Mouse (Mus musculus): ENCODE measurements around the gene Cdadc1. TPM values are rescaled to one million over a fixed set of nuclear protein-coding genes. Genes with fewer than 3 reads are reported as not detected.
A peak's percentile ranks its signal among the peaks of the same experiment; 100 is the strongest.
"Not testable (repeated sequence)": the region's sequence is repeated elsewhere in the genome, so short reads cannot be mapped to it uniquely, and the experiment has no call there.

The Cdadc1 gene
- polyA plus RNA-seq, 1 experiment from 2014 or later: 42.7 TPM

DNA sequence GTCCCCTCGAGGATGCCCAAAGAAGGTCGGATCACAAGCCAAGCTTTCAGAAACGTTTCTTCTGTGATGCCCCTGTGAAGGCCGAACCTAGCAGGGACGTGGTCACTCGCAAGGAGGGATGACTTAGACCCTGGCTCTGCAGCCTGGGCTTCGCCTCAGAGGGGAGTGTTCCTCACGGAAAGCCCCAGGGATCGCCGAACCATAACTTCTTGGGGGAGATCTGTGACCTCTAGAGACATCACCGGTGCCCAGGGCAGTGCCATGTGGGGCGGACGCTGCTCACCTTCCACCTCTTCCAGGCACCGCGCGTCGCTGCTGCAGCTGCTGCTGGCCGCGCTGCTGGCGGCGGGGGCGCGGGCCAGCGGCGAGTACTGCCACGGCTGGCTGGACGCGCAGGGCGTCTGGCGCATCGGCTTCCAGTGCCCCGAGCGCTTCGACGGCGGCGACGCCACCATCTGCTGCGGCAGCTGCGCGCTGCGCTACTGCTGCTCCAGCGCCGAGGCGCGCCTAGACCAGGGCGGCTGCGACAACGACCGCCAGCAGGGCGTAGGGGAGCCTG, 28.1 kb upstream of the Cdadc1 start:
- peak; percentile 24; the same call in 1 of the 2 replicates for ATAC-seq (ENCODE audit: insufficient number of reproducible peaks, insufficient read depth, low FRiP score, low read depth)
- H3K36me3 ChIP-seq (ENCODE audit: control insufficient read depth, insufficient read depth, low read length): no peaks in the 10 kb centered on the region; the same call in 1 of the 2 replicates
- under 1% methylated on average over 51 of the region's 51 CpGs for WGBS
- peaks cover 9% of the 10 kb centered on the region; the same call in 1 of the 2 replicates for H3K4me1 ChIP-seq (ENCODE audit: control insufficient read depth, insufficient read depth, low read length)
- no peaks in the 10 kb centered on the region for H3K27me3 ChIP-seq (ENCODE audit: control insufficient read depth, insufficient read depth, low read length)
- H3K9ac ChIP-seq (replicated peaks; ENCODE audit: low read depth, low read length): peak overlapping the region; percentile 57; the same call in 1 of the 2 replicates
- no peaks in the 10 kb centered on the region for H3K9me3 ChIP-seq (ENCODE audit: control insufficient read depth, low read depth, low read length)
- H3K4me2 ChIP-seq (replicated peaks; ENCODE audit: low read depth, low read length): peak overlapping the region; percentile 88
- peak overlapping the region; percentile 63 for H3K4me3 ChIP-seq (ENCODE audit: low read depth, low read length)
- no peak overlapping the region for H3K27ac ChIP-seq (ENCODE audit: low read length)

DNA sequence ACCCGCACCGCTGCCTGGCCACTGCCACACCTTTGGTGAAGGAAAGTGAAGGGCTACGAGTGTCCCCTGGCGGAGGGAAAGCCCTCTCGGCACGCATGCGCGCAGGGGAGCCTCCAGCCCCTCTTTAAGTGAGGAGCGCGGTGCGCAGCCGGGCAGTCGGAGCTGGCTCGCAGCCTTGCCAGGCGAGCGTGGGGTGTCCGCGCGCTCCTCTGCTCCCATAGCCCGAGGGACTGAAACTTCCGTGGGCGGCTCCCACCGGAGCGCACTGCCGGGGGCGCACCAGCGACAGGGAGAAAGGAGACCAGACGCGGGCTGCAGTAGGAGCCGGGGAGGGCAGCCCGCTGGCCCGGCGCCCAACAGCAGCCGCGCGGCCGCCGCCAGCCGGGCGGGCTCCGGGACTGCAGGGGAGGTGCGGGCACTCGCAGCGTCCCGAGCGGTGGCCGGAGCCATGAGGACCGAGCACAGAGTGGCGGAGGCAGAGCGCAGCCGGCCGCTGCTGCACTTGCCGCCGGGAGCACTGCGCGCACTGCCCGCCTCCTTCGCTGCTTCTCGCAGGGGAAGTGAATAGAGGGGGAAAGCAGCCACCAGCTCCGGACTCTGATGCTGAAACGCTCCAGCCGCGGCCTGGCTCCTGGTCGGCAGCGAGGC, 27.5 kb upstream of the Cdadc1 start, which contains the start of gene Shisa2:
Gene Shisa2 (plus strand): TSS at position 151 of the 648 bp plus-strand sequence.
- Histone ChIP-seq H3K4me1 (ENCODE audit: control insufficient read depth, insufficient read depth, low read length) (peaks cover 9% of the 10 kb centered on the region; the same call in 1 of the 2 replicates), H3K27me3 (ENCODE audit: control insufficient read depth, insufficient read depth, low read length) (no peaks in the 10 kb centered on the region), H3K4me3 (ENCODE audit: low read depth, low read length) (peak within 1 kb of the TSS; percentile 63), H3K36me3 (ENCODE audit: control insufficient read depth, insufficient read depth, low read length) (no peaks in the 10 kb centered on the region; the same call in 1 of the 2 replicates), H3K9me3 (ENCODE audit: control insufficient read depth, low read depth, low read length) (no peaks in the 10 kb centered on the region), H3K4me2 (replicated peaks; ENCODE audit: low read depth, low read length) (peak within 1 kb of the TSS; percentile 88), H3K9ac (replicated peaks; ENCODE audit: low read depth, low read length) (peak within 1 kb of the TSS; percentile 57), H3K27ac (ENCODE audit: low read length) (peak within 1 kb of the TSS; percentile 39; the same call in 1 of the 2 replicates)
- ATAC-seq (ENCODE audit: insufficient number of reproducible peaks, insufficient read depth, low FRiP score, low read depth): peak; percentile 85
- 1% methylated on average over 65 of the region's 65 CpGs for WGBS

DNA sequence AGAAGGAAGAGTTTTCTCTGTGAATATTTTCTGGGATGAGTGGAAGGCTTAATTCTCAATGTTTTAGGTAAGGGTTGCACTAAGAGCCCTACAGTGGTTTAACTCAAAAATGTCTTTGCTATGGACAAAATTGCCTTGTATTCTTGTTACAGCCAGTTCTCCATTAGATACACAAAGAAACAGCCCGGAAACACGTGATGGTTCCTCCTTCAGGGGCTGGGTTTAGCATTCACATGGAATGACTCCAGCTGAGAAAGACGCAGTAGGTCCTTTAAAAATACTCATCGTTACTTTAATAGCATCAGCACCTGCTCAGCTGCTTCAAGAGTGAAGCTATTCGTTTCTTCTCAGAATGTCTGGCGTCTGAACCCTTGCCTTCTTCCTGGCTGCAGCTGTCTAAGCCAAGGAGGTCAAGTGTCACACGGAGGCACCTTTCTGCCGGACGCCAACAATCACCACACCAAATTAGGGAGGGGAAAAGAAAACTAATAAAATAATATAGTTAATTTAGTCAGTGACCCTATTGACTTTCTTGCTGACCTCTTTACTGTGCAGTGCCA, 26.6 kb upstream of the Cdadc1 start:
- Histone ChIP-seq H3K27ac (ENCODE audit: low read length) (no peak overlapping the region), H3K4me1 (ENCODE audit: control insufficient read depth, insufficient read depth, low read length) (peaks cover 9% of the 10 kb centered on the region; the same call in 1 of the 2 replicates), H3K4me3 (ENCODE audit: low read depth, low read length) (no peak overlapping the region), H3K27me3 (ENCODE audit: control insufficient read depth, insufficient read depth, low read length) (no peaks in the 10 kb centered on the region), H3K9me3 (ENCODE audit: control insufficient read depth, low read depth, low read length) (no peaks in the 10 kb centered on the region), H3K9ac (replicated peaks; ENCODE audit: low read depth, low read length) (no peak overlapping the region), H3K36me3 (ENCODE audit: control insufficient read depth, insufficient read depth, low read length) (no peaks in the 10 kb centered on the region), H3K4me2 (replicated peaks; ENCODE audit: low read depth, low read length) (peak overlapping the region; percentile 88; the same call in 1 of the 2 replicates)
- WGBS: 33% methylated on average over 9 of the region's 9 CpGs
- no peak for ATAC-seq (ENCODE audit: insufficient number of reproducible peaks, insufficient read depth, low FRiP score, low read depth)

DNA sequence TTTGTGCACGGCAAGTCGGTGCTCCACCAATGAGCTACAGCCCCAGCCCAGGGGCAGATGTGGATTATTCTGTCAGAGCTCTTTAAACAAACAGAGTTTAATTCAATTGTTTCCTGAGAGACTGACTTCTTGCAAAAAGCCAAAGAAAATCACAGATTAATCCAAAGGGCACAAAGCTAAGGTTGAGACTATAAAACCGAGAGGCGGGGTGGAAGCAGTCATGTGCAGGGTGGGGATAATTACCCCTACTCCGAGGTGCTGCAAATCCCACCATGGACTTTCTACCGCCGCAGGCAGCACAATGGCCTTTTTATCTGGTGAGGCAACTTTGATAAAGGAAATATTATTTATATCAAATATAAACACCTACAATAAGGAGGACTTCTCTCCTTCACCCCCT, 19.0 kb upstream of the Cdadc1 start:
- Histone ChIP-seq H3K27ac (ENCODE audit: low read length) (no peak overlapping the region), H3K4me2 (replicated peaks; ENCODE audit: low read depth, low read length) (no peak overlapping the region), H3K4me1 (ENCODE audit: control insufficient read depth, insufficient read depth, low read length) (no peaks in the 10 kb centered on the region)

DNA sequence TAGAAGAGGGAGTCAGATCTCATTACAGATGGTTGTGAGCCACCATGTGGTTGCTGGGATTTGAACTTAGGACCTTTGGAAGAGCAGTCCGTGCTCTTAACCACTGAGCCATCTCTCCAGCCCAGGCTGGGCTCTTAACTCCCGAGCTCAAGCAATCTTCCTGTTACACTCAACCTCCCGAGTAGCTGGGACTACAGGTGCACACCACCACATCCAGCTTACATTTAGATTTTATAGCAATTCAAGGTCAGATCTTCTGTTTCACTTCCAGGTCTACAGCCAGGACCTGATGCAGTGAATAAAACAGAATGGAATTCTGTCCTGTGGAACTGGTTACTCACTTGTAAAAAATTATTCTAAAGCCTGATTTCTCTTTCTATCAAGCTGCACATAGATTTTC, 16.4 kb upstream of the Cdadc1 start:
- not testable (repeated sequence) for H3K36me3 ChIP-seq (ENCODE audit: control insufficient read depth, insufficient read depth, low read length); ATAC-seq (ENCODE audit: insufficient number of reproducible peaks, insufficient read depth, low FRiP score, low read depth); H3K27me3 ChIP-seq (ENCODE audit: control insufficient read depth, insufficient read depth, low read length); H3K9me3 ChIP-seq (ENCODE audit: control insufficient read depth, low read depth, low read length); H3K9ac ChIP-seq (replicated peaks; ENCODE audit: low read depth, low read length); H3K4me3 ChIP-seq (ENCODE audit: low read depth, low read length); H3K4me1 ChIP-seq (ENCODE audit: control insufficient read depth, insufficient read depth, low read length); H3K27ac ChIP-seq (ENCODE audit: low read length); H3K4me2 ChIP-seq (replicated peaks; ENCODE audit: low read depth, low read length)
- 85% methylated on average over 3 of the region's 3 CpGs for WGBS

More for the DNA sequence above, 19.0 kb upstream of the Cdadc1 start:
- 55% methylated on average over 7 of the region's 7 CpGs for WGBS
- Histone ChIP-seq H3K9me3 (ENCODE audit: control insufficient read depth, low read depth, low read length) (no peaks in the 10 kb centered on the region), H3K27me3 (ENCODE audit: control insufficient read depth, insufficient read depth, low read length) (no peaks in the 10 kb centered on the region), H3K9ac (replicated peaks; ENCODE audit: low read depth, low read length) (no peak overlapping the region), H3K36me3 (ENCODE audit: control insufficient read depth, insufficient read depth, low read length) (no peaks in the 10 kb centered on the region), H3K4me3 (ENCODE audit: low read depth, low read length) (no peak overlapping the region)
- no peak for ATAC-seq (ENCODE audit: insufficient number of reproducible peaks, insufficient read depth, low FRiP score, low read depth)

DNA sequence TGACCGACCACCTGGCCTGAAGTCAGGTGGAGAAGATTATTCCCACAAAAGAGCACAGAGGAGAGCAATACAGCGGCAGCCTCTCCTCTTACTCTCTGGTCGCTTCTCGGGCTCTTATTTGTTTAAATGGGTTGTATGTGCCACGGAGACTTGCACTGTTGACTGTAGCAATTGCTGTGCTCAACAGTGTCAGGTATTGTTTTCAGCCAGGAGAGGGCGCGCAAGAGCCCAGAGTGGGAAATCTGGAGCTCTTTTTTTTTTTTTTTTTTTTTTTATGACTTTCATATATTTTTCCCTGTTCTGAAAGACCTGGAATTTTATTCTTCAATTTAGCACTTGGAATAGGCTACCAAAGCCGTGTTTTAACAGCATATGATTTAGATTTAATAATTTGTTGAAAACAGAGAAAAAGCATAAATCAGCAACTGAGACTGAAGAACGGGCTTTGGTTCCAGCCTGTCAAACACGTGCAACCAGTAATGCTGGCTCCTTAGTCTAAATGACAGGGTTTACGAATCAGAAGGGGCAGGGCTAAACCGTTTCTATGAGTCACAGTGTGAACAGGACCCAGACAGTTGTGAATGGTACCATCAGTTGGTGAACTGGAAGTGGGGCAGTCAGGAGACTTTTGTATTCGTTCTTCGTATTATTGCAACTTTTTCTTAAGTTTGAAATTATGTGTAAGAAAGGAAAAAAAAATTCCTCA, 15.3 kb upstream of the Cdadc1 start:
- ATAC-seq (ENCODE audit: insufficient number of reproducible peaks, insufficient read depth, low FRiP score, low read depth): no peak
- Histone ChIP-seq H3K9me3 (ENCODE audit: control insufficient read depth, low read depth, low read length) (no peaks in the 10 kb centered on the region), H3K27me3 (ENCODE audit: control insufficient read depth, insufficient read depth, low read length) (no peaks in the 10 kb centered on the region), H3K4me3 (ENCODE audit: low read depth, low read length) (no peak overlapping the region), H3K4me1 (ENCODE audit: control insufficient read depth, insufficient read depth, low read length) (no peaks in the 10 kb centered on the region), H3K27ac (ENCODE audit: low read length) (no peak overlapping the region), H3K4me2 (replicated peaks; ENCODE audit: low read depth, low read length) (no peak overlapping the region), H3K9ac (replicated peaks; ENCODE audit: low read depth, low read length) (no peak overlapping the region), H3K36me3 (ENCODE audit: control insufficient read depth, insufficient read depth, low read length) (no peaks in the 10 kb centered on the region)
- 46% methylated on average over 14 of the region's 14 CpGs for WGBS

DNA sequence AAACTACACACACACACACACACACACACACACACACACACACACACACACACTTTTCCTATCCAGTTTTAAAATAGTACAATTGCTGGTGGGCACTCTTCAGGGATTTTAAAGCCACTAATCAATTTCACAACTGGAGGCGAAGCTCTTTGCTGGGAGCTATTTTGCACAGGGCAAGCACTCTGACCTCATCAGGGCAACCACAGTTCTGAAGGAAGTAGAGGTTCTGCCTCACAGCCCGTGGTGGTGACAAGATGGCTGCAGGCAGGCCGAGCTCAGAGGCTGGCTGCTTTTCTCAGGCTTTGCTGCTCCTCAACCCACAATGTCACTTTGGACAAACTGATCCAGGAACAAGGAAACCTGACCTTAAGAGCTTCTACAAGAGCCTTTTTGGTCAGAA, 9.3 kb upstream of the Cdadc1 start:
- H3K4me2 ChIP-seq (replicated peaks; ENCODE audit: low read depth, low read length): no peak overlapping the region
- H3K4me3 ChIP-seq (ENCODE audit: low read depth, low read length): no peak overlapping the region
- no peaks in the 10 kb centered on the region for H3K9me3 ChIP-seq (ENCODE audit: control insufficient read depth, low read depth, low read length)
- H3K9ac ChIP-seq (replicated peaks; ENCODE audit: low read depth, low read length): no peak overlapping the region
- H3K4me1 ChIP-seq (ENCODE audit: control insufficient read depth, insufficient read depth, low read length): no peaks in the 10 kb centered on the region
- H3K27me3 ChIP-seq (ENCODE audit: control insufficient read depth, insufficient read depth, low read length): no peaks in the 10 kb centered on the region
- H3K36me3 ChIP-seq (ENCODE audit: control insufficient read depth, insufficient read depth, low read length): no peaks in the 10 kb centered on the region
- 56% methylated on average over 3 of the region's 3 CpGs for WGBS
- no peak overlapping the region for H3K27ac ChIP-seq (ENCODE audit: low read length)
- no peak for ATAC-seq (ENCODE audit: insufficient number of reproducible peaks, insufficient read depth, low FRiP score, low read depth)

DNA sequence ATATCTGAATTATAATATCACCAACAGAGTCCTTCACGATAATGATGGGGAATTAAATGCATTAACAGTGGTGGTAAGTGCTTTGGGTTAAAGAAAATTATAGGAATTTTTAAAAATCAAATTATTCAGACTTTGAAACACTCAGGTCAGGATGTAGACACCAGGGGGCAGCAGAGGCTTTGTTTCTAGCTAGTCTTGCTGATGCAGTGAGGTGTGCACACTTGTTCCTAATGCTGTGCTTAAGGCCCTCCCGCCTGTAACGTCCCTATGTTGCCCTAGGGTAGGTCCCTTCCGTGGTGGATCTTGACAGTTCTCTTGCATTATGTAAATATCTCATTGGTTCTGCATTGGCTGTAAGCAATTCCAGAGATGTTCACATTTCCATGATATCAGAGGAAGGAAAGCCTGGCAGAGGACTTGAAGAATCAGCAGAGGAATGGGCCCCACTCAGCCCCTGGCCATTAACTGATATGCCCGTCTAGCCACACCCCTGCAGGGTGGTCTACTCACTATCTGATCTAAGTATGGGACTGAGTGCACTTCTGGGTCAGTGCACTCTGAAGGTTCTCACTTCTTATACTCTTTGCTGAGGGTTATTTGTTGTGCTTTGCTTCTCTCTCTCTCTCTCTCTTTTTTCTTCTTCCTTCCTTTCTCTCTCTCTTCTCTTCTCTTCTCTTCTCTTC, 8.1 kb upstream of the Cdadc1 start:
- no peaks in the 10 kb centered on the region for H3K9me3 ChIP-seq (ENCODE audit: control insufficient read depth, low read depth, low read length)
- no peak overlapping the region for H3K4me3 ChIP-seq (ENCODE audit: low read depth, low read length)
- no peaks in the 10 kb centered on the region for H3K4me1 ChIP-seq (ENCODE audit: control insufficient read depth, insufficient read depth, low read length)
- no peak overlapping the region for H3K9ac ChIP-seq (replicated peaks; ENCODE audit: low read depth, low read length)
- 21% methylated on average over 5 of the region's 5 CpGs for WGBS
- no peaks in the 10 kb centered on the region for H3K36me3 ChIP-seq (ENCODE audit: control insufficient read depth, insufficient read depth, low read length)
- H3K4me2 ChIP-seq (replicated peaks; ENCODE audit: low read depth, low read length): no peak overlapping the region
- no peak for ATAC-seq (ENCODE audit: insufficient number of reproducible peaks, insufficient read depth, low FRiP score, low read depth)
- H3K27me3 ChIP-seq (ENCODE audit: control insufficient read depth, insufficient read depth, low read length): no peaks in the 10 kb centered on the region
- no peak overlapping the region for H3K27ac ChIP-seq (ENCODE audit: low read length)

Measured in stomach, embryonic 14.5 days (tissue).